Mouse (Mus musculus) testis, adult 2 months (tissue): ENCODE measurements around the gene Sepsecs.

Source experiments
- CTCF ChIP-seq: fragments of 200-500 bp; IDR thresholded peaks from 2 replicates; pipeline ENCODE4 v1.5.1; 2012; ENCODE audit warnings: low read depth, mild to moderate bottlenecking, inconsistent platforms, low read length, moderate library complexity; ENCODE audit not compliant: control insufficient read depth, insufficient read depth, insufficient replicate concordance
- POLR2A ChIP-seq: fragments of 200-500 bp; IDR thresholded peaks from 2 replicates; pipeline ENCODE4 v1.6.1; 2012; ENCODE audit warnings: low read depth, mild to moderate bottlenecking, inconsistent platforms, low read length, moderate library complexity; ENCODE audit not compliant: control insufficient read depth

DNA sequence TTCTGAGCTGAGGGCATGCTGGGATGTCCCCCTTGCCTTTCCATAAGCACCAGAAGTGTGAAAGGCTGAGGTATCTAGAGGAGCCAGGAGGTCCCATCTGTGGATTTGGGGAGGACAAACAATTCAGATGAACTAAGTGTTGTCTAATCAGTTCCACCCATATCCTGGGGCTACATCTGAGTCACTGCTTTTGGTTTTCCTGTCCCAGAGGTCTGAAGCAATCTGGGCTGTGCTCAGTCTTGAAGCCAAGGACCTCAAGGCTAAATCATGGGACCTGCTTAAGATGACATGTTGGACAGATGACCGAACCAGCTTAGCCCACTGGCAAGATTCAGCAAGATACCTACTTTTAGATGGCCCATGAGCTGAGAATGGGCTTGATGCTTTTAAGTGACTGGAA lies 39.0 kb downstream of the Sepsecs start:
- TF ChIP-seq POLR2A = no peak
- no peak for TF ChIP-seq CTCF
